Mouse (Mus musculus): ENCODE measurements around the gene Rspo1. TPM values are rescaled to one million over a fixed set of nuclear protein-coding genes. Genes with fewer than 3 reads are reported as not detected.

Rspo1 gene
- polyA plus RNA-seq, 1 experiment from 2014 or later, result 14.8 TPM

GRCm38 (mm10) chr4:124959062-124959461, 27.2 kb upstream of the Rspo1 start:
- no peaks in the 10 kb centered on the region for H3K27me3 ChIP-seq (ENCODE audit: insufficient read depth, poor library complexity, severe bottlenecking)
- no peaks in the 10 kb centered on the region for H3K36me3 ChIP-seq
- H3K9me3 ChIP-seq, result no peaks in the 10 kb centered on the region
- H3K4me3 ChIP-seq, result no peak overlapping the region
- peak overlapping the region; percentile 6; the same call in 1 of the 2 replicates for H3K27ac ChIP-seq
- DNase-seq (ENCODE audit: low spot score), result no peak
- peaks cover 19% of the 10 kb centered on the region; the same call in 1 of the 2 replicates for H3K4me1 ChIP-seq (replicated peaks)
- 72% methylated on average over 11 of the region's 11 CpGs for WGBS

- Histone ChIP-seq H3K36me3 (no peaks in the 10 kb centered on the region), H3K4me3 (no peak overlapping the region), H3K27me3 (ENCODE audit: insufficient read depth, poor library complexity, severe bottlenecking) (no peaks in the 10 kb centered on the region), H3K9me3 (no peaks in the 10 kb centered on the region), H3K27ac (no peak overlapping the region), H3K4me1 (replicated peaks) (peaks cover 34% of the 10 kb centered on the region)
- 93% methylated on average over 11 of the region's 11 CpGs for WGBS
- DNase-seq (ENCODE audit: low spot score), result no peak
Observed at GRCm38 (mm10) chr4:124960940-124961339, 25.3 kb upstream of the Rspo1 start.

- Histone ChIP-seq H3K27ac (no peak overlapping the region), H3K9me3 (no peaks in the 10 kb centered on the region), H3K4me3 (no peak overlapping the region), H3K4me1 (replicated peaks) (peaks cover 39% of the 10 kb centered on the region), H3K36me3 (no peaks in the 10 kb centered on the region), H3K27me3 (ENCODE audit: insufficient read depth, poor library complexity, severe bottlenecking) (no peaks in the 10 kb centered on the region)
- DNase-seq (ENCODE audit: low spot score), result no peak
- WGBS, result 61% methylated on average over 11 of the region's 11 CpGs
Observed at GRCm38 (mm10) chr4:124962576-124962975, 23.7 kb upstream of the Rspo1 start.

- peak overlapping the region; percentile 77 for H3K27ac ChIP-seq
- WGBS, result 5% methylated on average over 8 of the region's 8 CpGs
- H3K4me1 ChIP-seq (replicated peaks), result peaks cover 49% of the 10 kb centered on the region
- peak; percentile 65 for DNase-seq (ENCODE audit: low spot score)
- H3K27me3 ChIP-seq (ENCODE audit: insufficient read depth, poor library complexity, severe bottlenecking), result no peaks in the 10 kb centered on the region
- no peaks in the 10 kb centered on the region for H3K9me3 ChIP-seq
- H3K36me3 ChIP-seq, result no peaks in the 10 kb centered on the region
- H3K4me3 ChIP-seq, result no peak overlapping the region
Observed at GRCm38 (mm10) chr4:124964912-124965599, 21.2 kb upstream of the Rspo1 start.

GRCm38 (mm10) chr4:124968711-124969110, 17.5 kb upstream of the Rspo1 start:
- Histone ChIP-seq H3K27me3 (ENCODE audit: insufficient read depth, poor library complexity, severe bottlenecking) (0 out of 2 replicates have a peak, but pooled peaks cover 3% of the 10 kb centered on the region), H3K36me3 (no peaks in the 10 kb centered on the region), H3K27ac (peak overlapping the region; percentile 75), H3K9me3 (no peaks in the 10 kb centered on the region), H3K4me3 (no peak overlapping the region), H3K4me1 (replicated peaks) (peaks cover 76% of the 10 kb centered on the region)
- 34% methylated on average over 6 of the region's 6 CpGs for WGBS
- no peak for DNase-seq (ENCODE audit: low spot score)

- H3K27ac ChIP-seq, result peak overlapping the region; percentile 75
- peaks cover 77% of the 10 kb centered on the region for H3K4me1 ChIP-seq (replicated peaks)
- H3K36me3 ChIP-seq, result no peaks in the 10 kb centered on the region
- WGBS, result 74% methylated on average over 7 of the region's 7 CpGs
- 0 out of 2 replicates have a peak, but pooled peaks cover 3% of the 10 kb centered on the region for H3K27me3 ChIP-seq (ENCODE audit: insufficient read depth, poor library complexity, severe bottlenecking)
- H3K4me3 ChIP-seq, result no peak overlapping the region
- DNase-seq (ENCODE audit: low spot score), result no peak
- no peaks in the 10 kb centered on the region for H3K9me3 ChIP-seq
Observed at GRCm38 (mm10) chr4:124969219-124969848, 16.9 kb upstream of the Rspo1 start.

GRCm38 (mm10) chr4:124970194-124970593, 16.0 kb upstream of the Rspo1 start:
- H3K36me3 ChIP-seq, result no peaks in the 10 kb centered on the region
- H3K27ac ChIP-seq, result peak overlapping the region; percentile 70
- 0 out of 2 replicates have a peak, but pooled peaks cover 3% of the 10 kb centered on the region for H3K27me3 ChIP-seq (ENCODE audit: insufficient read depth, poor library complexity, severe bottlenecking)
- 75% methylated on average over 11 of the region's 11 CpGs for whole genome bisulfite sequencing
- no peaks in the 10 kb centered on the region for H3K9me3 ChIP-seq
- peaks cover 71% of the 10 kb centered on the region for H3K4me1 ChIP-seq (replicated peaks)
- no peak overlapping the region for H3K4me3 ChIP-seq
- DNase-seq (ENCODE audit: low spot score), result no peak

- DNase-seq (ENCODE audit: low spot score), result no peak
- H3K4me1 ChIP-seq (replicated peaks), result peaks cover 71% of the 10 kb centered on the region
- H3K4me3 ChIP-seq, result no peak overlapping the region
- H3K9me3 ChIP-seq, result no peaks in the 10 kb centered on the region
- peak overlapping the region; percentile 70 for H3K27ac ChIP-seq
- H3K27me3 ChIP-seq (ENCODE audit: insufficient read depth, poor library complexity, severe bottlenecking), result peaks cover 3% of the 10 kb centered on the region; the same call in 1 of the 2 replicates
- no peaks in the 10 kb centered on the region for H3K36me3 ChIP-seq
- 46% methylated on average over 5 of the region's 5 CpGs for WGBS
Observed at GRCm38 (mm10) chr4:124970677-124971076, 15.6 kb upstream of the Rspo1 start.

GRCm38 (mm10) chr4:124971094-124971493, 15.1 kb upstream of the Rspo1 start:
- peaks cover 69% of the 10 kb centered on the region for H3K4me1 ChIP-seq (replicated peaks)
- H3K27me3 ChIP-seq (ENCODE audit: insufficient read depth, poor library complexity, severe bottlenecking), result peaks cover 3% of the 10 kb centered on the region; the same call in 1 of the 2 replicates
- peak overlapping the region; percentile 57; the same call in 1 of the 2 replicates for H3K27ac ChIP-seq
- no peaks in the 10 kb centered on the region for H3K9me3 ChIP-seq
- no peak for DNase-seq (ENCODE audit: low spot score)
- H3K36me3 ChIP-seq, result no peaks in the 10 kb centered on the region
- WGBS, result 89% methylated on average over 8 of the region's 8 CpGs
- H3K4me3 ChIP-seq, result no peak overlapping the region

GRCm38 (mm10) chr4:124972316-124972715, 13.9 kb upstream of the Rspo1 start:
- 51% methylated on average over 9 of the region's 9 CpGs for WGBS
- peaks cover 66% of the 10 kb centered on the region for H3K4me1 ChIP-seq (replicated peaks)
- DNase-seq (ENCODE audit: low spot score), result no peak
- H3K9me3 ChIP-seq, result no peaks in the 10 kb centered on the region
- H3K4me3 ChIP-seq, result no peak overlapping the region
- 0 out of 2 replicates have a peak overlapping the region, but pooled peaks have one; percentile 3 for H3K27ac ChIP-seq
- H3K27me3 ChIP-seq (ENCODE audit: insufficient read depth, poor library complexity, severe bottlenecking), result peaks cover 3% of the 10 kb centered on the region; the same call in 1 of the 2 replicates
- H3K36me3 ChIP-seq, result no peaks in the 10 kb centered on the region

GRCm38 (mm10) chr4:124973296-124973695, 12.9 kb upstream of the Rspo1 start:
- Histone ChIP-seq H3K4me1 (replicated peaks) (peaks cover 64% of the 10 kb centered on the region), H3K27ac (no peak overlapping the region), H3K4me3 (no peak overlapping the region), H3K9me3 (no peaks in the 10 kb centered on the region), H3K36me3 (no peaks in the 10 kb centered on the region), H3K27me3 (ENCODE audit: insufficient read depth, poor library complexity, severe bottlenecking) (peaks cover 6% of the 10 kb centered on the region)
- 80% methylated on average over 2 of the region's 2 CpGs for WGBS
- no peak for DNase-seq (ENCODE audit: low spot score)

- WGBS, result 38% methylated on average over 5 of the region's 5 CpGs
- Histone ChIP-seq H3K9me3 (no peaks in the 10 kb centered on the region), H3K36me3 (no peaks in the 10 kb centered on the region), H3K4me1 (replicated peaks) (peaks cover 33% of the 10 kb centered on the region), H3K27me3 (ENCODE audit: insufficient read depth, poor library complexity, severe bottlenecking) (peaks cover 30% of the 10 kb centered on the region), H3K4me3 (no peak overlapping the region), H3K27ac (no peak overlapping the region)
- no peak for DNase-seq (ENCODE audit: low spot score)
Observed at GRCm38 (mm10) chr4:124978201-124978600, 8.0 kb upstream of the Rspo1 start.

- Histone ChIP-seq H3K9me3 (no peaks in the 10 kb centered on the region), H3K36me3 (no peaks in the 10 kb centered on the region), H3K4me1 (replicated peaks) (peaks cover 54% of the 10 kb centered on the region), H3K27me3 (ENCODE audit: insufficient read depth, poor library complexity, severe bottlenecking) (peaks cover 85% of the 10 kb centered on the region), H3K4me3 (no peak overlapping the region), H3K27ac (no peak overlapping the region)
- no peak for DNase-seq (ENCODE audit: low spot score)
- 21% methylated on average over 9 of the region's 9 CpGs for WGBS
Observed at GRCm38 (mm10) chr4:124983893-124984526, 2.2 kb upstream of the Rspo1 start.

All from hindbrain, embryonic 10.5 days (tissue).